Mouse (Mus musculus) left cerebral cortex, postnatal 36 days (tissue): ENCODE data around the gene Chka. TPM values are rescaled to one million over a fixed set of nuclear protein-coding genes. Genes with fewer than 3 reads are reported as not detected.

Source experiments
- DNase-seq, 2 experiments: peaks; one replicate each; pipeline ENCODE4 v3.0.0; 2021 to 2022; ENCODE audit warnings: low spot score in 2 of 2, mixed read lengths in 1 of 2
- intact Hi-C: fragments of 180-260 bp; cut with DNase I; formaldehyde crosslinking; loops from one replicate; pipeline ENCODE4 v1.15.1; 2025
- total RNA-seq, 2 experiments: library from RNA; stranded (reverse); gene quantifications; 2 replicates each; pipeline ENCODE4 v1.2.3; 2021

The Chka gene
- total RNA-seq, 2 experiments from 2014 or later, result 66.7 to 108 TPM

GRCm38 (mm10) chr19:3906795-3907786 is 55.5 kb downstream of the Chka start, which contains the start of gene Tcirg1:
Gene Tcirg1, minus strand, starts transcription at chr19:3907133.
- intact Hi-C loops, result no loop called here
- peak; percentile 50 to 56 for DNase-seq

GRCm38 (mm10) chr19:3907876-3908660 is 56.5 kb downstream of the Chka start:
- no peak for DNase-seq
- intact Hi-C loops, result no loop called here

GRCm38 (mm10) chr19:3910206-3910605 is 58.6 kb downstream of the Chka start:
- intact Hi-C loops, result no loop called here
- DNase-seq, result no peak

GRCm38 (mm10) chr19:3912337-3913204 is 61.0 kb downstream of the Chka start, which contains the start of gene Ndufs8:
Gene Ndufs8, minus strand, starts transcription at chr19:3912774.
- DNase-seq, result peak; percentile 95
- intact Hi-C loops, result loop anchor here (1.0 to 2.0 kb wide), 2 partner anchors 60 to 146 kb away; partner anchors contain the start of gene Kmt5b

DNA sequence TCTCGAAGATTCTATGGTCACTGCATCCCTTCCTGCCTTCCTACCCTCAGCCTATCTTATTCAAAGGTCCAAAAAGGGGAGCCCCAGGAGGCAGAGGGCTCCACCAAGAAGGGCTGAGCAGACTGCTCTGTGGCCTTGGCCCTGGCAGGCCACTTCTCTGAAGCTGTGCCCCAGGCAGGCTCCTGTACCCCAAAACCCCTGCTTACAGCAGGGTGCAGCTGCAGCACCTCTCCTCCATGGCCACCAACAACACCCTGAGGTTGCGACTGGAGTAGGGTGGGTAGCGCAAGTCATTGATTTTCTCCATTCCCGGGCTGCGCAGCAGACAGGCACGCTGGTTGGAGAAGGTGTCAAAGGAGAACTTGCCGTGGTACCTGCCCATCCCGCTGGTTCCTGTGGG is 62.1 kb downstream of the Chka start:
- no peak for DNase-seq
- intact Hi-C loops, result loop anchor here (2.0 kb wide), 1 partner anchor 147 kb away; the partner anchor contains the start of gene Kmt5b

DNA sequence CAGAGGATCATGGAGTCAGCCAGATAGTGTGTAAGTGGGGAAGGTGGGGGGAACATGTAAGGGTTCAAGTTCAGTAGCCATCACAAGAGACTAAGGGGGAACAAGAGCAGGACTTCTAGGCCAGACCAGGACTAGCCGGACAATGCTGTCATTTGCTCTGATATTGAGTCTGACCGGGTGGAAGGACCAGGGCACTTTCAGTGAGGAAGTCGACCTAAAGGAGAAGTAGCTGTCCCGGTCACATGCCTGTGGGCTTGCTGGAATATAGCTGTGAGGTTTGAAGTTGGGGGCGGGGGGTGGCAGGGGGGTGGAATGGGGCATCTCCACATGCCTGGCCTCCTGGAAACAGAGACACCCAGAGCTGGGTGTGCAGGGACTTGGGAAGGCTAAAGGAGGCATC is 63.0 kb downstream of the Chka start:
- intact Hi-C loops, result no loop called here
- no peak for DNase-seq

DNA sequence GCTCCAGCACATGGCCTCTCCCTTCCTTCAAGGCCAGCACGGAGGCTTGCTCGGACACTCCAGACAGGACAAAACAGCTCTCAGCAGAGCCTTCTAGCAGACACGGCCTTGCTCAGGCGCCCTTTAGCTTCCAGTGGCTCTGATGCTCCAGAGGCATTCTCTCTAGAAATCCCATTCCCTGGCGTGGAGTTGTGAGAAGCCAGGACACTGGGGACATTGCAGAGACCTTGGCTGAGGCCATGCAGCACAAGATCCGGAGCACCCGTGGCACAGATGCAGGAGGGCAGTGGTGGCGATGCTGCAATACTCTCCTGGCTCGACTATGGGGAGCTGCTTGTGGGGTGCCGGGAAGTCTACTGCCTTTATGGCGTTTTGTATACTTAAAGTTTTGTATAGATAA is 65.2 kb downstream of the Chka start:
- DNase-seq, result no peak
- intact Hi-C loops, result no loop called here

DNA sequence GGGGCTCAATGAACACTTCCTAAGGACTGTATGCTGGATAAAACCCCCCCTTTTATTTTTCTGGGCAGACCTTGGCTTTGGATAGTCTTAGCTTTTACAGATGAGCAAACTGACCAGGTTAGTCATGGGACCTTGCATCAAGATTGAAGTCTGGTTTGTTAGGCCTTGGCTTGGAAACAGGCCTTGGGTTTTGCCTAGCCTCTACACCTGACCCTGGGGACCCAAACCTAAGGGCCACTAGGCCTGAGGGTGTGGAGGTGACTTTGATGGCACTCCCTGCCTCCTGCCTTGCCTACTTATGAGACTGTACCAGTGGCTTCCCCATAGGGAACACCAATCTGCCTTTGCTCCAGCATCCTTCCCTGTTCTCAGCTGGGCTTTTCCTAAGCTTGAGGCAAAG is 68.4 kb downstream of the Chka start:
- DNase-seq, result no peak
- intact Hi-C loops, result no loop called here

GRCm38 (mm10) chr19:3922661-3923371 is 71.2 kb downstream of the Chka start:
- intact Hi-C loops, result no loop called here
- DNase-seq, result no peak

- no peak for DNase-seq
Measured at GRCm38 (mm10) chr19:3923586-3923985, 72.0 kb downstream of the Chka start.

GRCm38 (mm10) chr19:3924190-3924589 is 72.6 kb downstream of the Chka start:
- intact Hi-C loops, result no loop called here
- no peak for DNase-seq

More at GRCm38 (mm10) chr19:3923586-3923985, 72.0 kb downstream of the Chka start:
- intact Hi-C loops, result no loop called here

DNA sequence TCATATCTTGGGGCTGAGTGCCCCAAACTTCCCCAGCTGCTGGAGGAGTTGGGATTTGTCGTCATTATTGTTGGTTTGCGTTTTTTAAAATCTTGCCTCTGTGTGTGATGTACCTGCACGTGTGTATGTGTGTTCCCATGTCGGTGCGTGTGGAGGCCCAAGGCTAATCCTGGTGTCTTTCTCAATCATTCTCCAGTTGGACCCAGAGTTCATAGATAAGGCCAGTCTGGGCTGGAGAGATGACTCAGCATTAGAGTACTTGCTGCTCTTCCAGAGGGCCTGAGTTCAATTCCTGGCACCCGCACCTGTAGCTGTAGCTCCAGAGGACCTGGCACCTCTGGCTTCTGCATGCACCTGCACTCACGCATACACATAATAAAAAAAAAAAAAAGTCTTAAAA is 73.3 kb downstream of the Chka start:
- intact Hi-C loops, result no loop called here
- no peak for DNase-seq

GRCm38 (mm10) chr19:3925859-3926258 is 74.3 kb downstream of the Chka start:
- no peak for DNase-seq

DNA sequence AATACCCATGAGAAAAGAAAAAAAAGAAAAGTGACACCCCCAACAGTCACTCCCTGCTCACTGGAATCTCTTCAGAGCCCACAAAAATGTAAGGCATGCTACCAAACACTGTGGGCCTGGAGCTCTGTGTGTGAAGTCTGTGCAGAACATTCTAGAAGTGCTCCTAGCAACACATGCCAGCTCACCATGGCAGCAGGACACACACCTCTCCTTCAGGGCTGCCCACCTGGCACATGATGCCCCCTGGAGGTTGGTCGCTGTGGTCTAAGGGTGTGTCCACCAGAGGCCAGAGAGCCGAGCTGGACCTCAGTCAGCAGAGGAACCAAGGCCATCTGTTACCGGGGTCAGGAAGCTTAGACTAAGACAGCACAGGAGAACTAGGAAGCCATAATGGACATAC is 74.7 kb downstream of the Chka start:
- intact Hi-C loops, result no loop called here
- DNase-seq, result no peak

More at GRCm38 (mm10) chr19:3925859-3926258, 74.3 kb downstream of the Chka start:
- intact Hi-C loops, result no loop called here

DNA sequence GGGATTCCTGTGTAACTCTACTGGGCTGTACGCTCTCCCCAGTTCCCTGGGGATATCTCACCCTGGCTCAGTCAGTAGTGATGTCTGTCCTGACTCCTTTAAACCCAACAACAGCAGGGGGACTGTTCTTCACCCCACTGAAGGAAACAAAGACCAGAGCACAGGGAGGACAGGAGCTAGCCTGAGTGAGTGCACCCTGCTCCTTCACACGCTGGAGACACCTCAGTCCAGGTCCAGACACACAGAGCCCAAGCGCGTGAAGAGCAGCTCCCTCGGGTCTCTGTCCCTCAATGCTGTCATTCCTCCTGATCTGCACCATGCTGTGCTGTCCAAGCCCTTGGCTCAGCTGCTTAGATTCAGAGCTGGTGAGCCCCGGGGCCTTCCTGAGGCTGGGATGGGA is 75.1 kb downstream of the Chka start:
- intact Hi-C loops, result no loop called here
- DNase-seq, result no peak

GRCm38 (mm10) chr19:3927989-3928388 is 76.4 kb downstream of the Chka start:
- intact Hi-C loops, result no loop called here
- no peak for DNase-seq

- no peak for DNase-seq
Measured at GRCm38 (mm10) chr19:3928779-3929178, 77.2 kb downstream of the Chka start.

GRCm38 (mm10) chr19:3929211-3929941 is 77.8 kb downstream of the Chka start, which contains the start of gene Aldh3b1:
Gene Aldh3b1, minus strand, starts transcription at chr19:3929808.
- intact Hi-C loops, result no loop called here
- peak in 1 of 2 experiments; percentile 56 for DNase-seq

More at GRCm38 (mm10) chr19:3928779-3929178, 77.2 kb downstream of the Chka start:
- intact Hi-C loops, result no loop called here
